Mouse (Mus musculus) liver, embryonic 12.5 days (tissue): Measurements from ENCODE around the gene Iqschfp. TPM values are rescaled to one million over a fixed set of nuclear protein-coding genes. Genes with fewer than 3 reads are reported as not detected.

Experiments used
- ATAC-seq: fragments of 200-750 bp; cut with Nextera tagmentation; 2 replicates; pipeline ENCODE4 v1.8.0; 2017; ENCODE audit warnings: moderate number of reproducible peaks, mild to moderate bottlenecking, moderate library complexity
- H3K27ac ChIP-seq: fragments of 300-500 bp; sonication (generic); 2 replicates; pipeline ENCODE4 v1.5.1; 2016; ENCODE audit warnings: mild to moderate bottlenecking
- H3K27me3 ChIP-seq: fragments of 300-500 bp; sonication (generic); replicated peaks from 2 replicates; pipeline ENCODE4 v1.6.1; 2016; ENCODE audit warnings: mild to moderate bottlenecking, moderate library complexity
- H3K36me3 ChIP-seq: fragments of 300-500 bp; sonication (generic); 2 replicates; pipeline ENCODE4 v1.6.1; 2016; ENCODE audit warnings: mild to moderate bottlenecking, moderate library complexity
- H3K4me1 ChIP-seq: fragments of 300-500 bp; sonication (generic); 2 replicates; pipeline ENCODE4 v1.6.1; 2016
- H3K4me2 ChIP-seq: fragments of 300-500 bp; sonication (generic); 2 replicates; pipeline ENCODE4 v1.6.1; 2016; ENCODE audit warnings: mild to moderate bottlenecking, moderate library complexity
- H3K4me3 ChIP-seq: fragments of 300-500 bp; sonication (generic); 2 replicates; pipeline ENCODE4 v1.5.1; 2016; ENCODE audit warnings: mild to moderate bottlenecking, moderate library complexity
- H3K9ac ChIP-seq: fragments of 300-500 bp; sonication (generic); 2 replicates; pipeline ENCODE4 v1.6.1; 2016; ENCODE audit warnings: mild to moderate bottlenecking, moderate library complexity
- H3K9me3 ChIP-seq: fragments of 300-500 bp; sonication (generic); replicated peaks from 2 replicates; pipeline ENCODE4 v1.6.1; 2016; ENCODE audit warnings: mild to moderate bottlenecking, moderate library complexity
- WGBS: fragments of 180-500 bp; shearing (Covaris S2); methylation state at CpG from one replicate; pipeline ENCODE4 v1.1.7; 2016; ENCODE audit not compliant: insufficient replicate concordance; 5-methylcytosine and 5-hydroxymethylcytosine counted together
- polyA plus RNA-seq: library from polyadenylated mRNA; unstranded; fragments of >200 nt; fragmentation: Nextera tagmentation; extraction: Ambion mirVana; gene quantifications from 2 replicates; pipeline ENCODE4 v1.2.1, GENCODE M21; 2016

The Iqschfp gene
- polyA plus RNA-seq, 1 experiment from 2014 or later, result not detected

DNA sequence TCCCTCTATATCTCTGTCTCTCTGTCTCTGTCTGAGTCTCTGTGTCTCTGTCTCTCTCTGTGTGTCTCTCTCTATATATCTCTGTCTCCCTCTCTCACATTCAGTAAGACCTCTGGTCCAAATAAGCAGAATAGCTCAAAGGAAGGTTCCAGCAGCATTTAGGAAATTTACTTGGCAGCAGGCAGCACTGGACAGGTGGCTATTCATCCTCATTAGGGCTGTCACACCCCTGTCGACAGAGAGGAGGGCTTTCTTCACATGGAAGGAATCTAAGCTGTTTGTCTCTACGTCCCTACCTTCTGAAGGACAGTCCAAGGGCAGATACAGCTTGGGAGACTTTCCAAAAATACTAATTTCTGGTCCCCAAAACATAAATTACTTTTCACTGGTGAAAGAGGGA is 440.5 kb downstream of the Iqschfp start:
- Histone ChIP-seq H3K9ac (no peak overlapping the region), H3K27me3 (no peaks in the 10 kb centered on the region), H3K9me3 (no peaks in the 10 kb centered on the region), H3K4me3 (no peak overlapping the region), H3K27ac (no peak overlapping the region), H3K36me3 (no peaks in the 10 kb centered on the region), H3K4me1 (no peaks in the 10 kb centered on the region), H3K4me2 (no peak overlapping the region)
- 51% methylated on average over 2 of the region's 2 CpGs for WGBS
- no peak for ATAC-seq

DNA sequence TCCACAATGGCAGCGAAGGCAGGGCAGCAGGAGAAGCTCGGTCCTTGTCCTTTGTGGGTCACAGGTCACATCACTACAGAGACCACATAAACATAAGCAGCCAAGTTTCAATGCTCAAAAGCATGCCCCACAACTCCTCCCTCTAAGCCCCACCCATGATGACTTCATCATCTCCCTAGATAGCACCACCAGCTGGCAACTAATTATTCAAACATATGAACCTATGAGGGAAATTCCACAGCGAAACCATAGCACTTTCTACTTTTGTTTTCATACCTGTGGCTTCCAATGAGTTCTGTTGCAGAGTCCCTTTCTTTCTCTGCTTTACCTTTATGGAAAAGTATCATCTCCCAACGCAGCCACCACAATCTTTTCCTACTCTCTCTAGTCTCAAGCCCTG is 443.5 kb downstream of the Iqschfp start:
- no peak overlapping the region for H3K4me3 ChIP-seq
- no peaks in the 10 kb centered on the region for H3K36me3 ChIP-seq
- H3K4me1 ChIP-seq, result no peaks in the 10 kb centered on the region
- no peaks in the 10 kb centered on the region for H3K9me3 ChIP-seq
- ATAC-seq, result no peak
- WGBS, result 78% methylated on average over 4 of the region's 4 CpGs
- no peak overlapping the region for H3K9ac ChIP-seq
- no peak overlapping the region for H3K4me2 ChIP-seq
- no peaks in the 10 kb centered on the region for H3K27me3 ChIP-seq
- no peak overlapping the region for H3K27ac ChIP-seq

DNA sequence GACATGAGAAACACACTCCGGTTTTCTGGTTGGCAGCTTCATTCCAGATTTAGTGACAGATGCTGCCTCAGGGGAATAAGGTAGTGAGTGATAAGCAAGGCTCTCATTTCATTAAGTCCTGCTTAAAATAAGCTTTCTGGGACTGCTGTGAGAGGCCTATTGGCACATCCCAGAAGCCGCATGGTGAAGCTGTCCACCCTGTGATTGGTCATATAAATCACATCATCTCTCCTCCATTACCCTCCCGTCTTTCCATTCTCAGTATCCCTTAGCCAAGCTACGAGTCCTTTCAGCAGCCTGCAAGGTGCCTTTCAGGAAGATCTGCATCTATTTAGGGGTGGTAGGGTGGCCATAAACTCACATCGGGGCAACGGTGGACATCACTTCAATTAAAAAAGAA is 458.6 kb downstream of the Iqschfp start:
- Histone ChIP-seq H3K4me1 (no peaks in the 10 kb centered on the region), H3K27me3 (no peaks in the 10 kb centered on the region), H3K4me3 (no peak overlapping the region), H3K9ac (no peak overlapping the region), H3K4me2 (no peak overlapping the region), H3K27ac (no peak overlapping the region), H3K9me3 (no peaks in the 10 kb centered on the region), H3K36me3 (no peaks in the 10 kb centered on the region)
- 73% methylated on average over 6 of the region's 6 CpGs for WGBS
- no peak for ATAC-seq

DNA sequence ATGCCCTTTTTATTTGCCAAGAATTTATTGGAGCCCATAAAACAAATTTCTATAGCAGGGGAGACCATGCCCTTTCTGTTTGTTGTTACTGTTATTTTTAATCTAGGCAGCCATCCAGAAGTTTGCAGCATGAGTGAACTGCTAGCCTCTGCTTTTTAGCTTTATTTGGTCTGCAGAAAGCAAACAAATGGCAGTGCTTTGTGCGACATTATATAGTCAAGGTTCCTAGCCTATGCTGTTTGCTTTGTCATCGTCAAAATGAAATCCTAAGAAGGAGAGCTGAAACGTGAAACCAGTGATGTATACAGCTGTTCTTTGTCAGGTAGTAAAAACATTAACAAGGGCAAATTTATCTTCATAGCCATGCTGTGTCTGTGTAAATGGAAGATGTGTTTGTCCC is 459.4 kb downstream of the Iqschfp start:
- H3K4me1 ChIP-seq, result no peaks in the 10 kb centered on the region
- no peak overlapping the region for H3K27ac ChIP-seq
- no peak for ATAC-seq
- H3K4me3 ChIP-seq, result no peak overlapping the region
- H3K36me3 ChIP-seq, result no peaks in the 10 kb centered on the region
- no peaks in the 10 kb centered on the region for H3K27me3 ChIP-seq
- WGBS, result 49% methylated on average over 3 of the region's 3 CpGs
- H3K9ac ChIP-seq, result no peak overlapping the region
- H3K9me3 ChIP-seq, result no peaks in the 10 kb centered on the region
- H3K4me2 ChIP-seq, result no peak overlapping the region

DNA sequence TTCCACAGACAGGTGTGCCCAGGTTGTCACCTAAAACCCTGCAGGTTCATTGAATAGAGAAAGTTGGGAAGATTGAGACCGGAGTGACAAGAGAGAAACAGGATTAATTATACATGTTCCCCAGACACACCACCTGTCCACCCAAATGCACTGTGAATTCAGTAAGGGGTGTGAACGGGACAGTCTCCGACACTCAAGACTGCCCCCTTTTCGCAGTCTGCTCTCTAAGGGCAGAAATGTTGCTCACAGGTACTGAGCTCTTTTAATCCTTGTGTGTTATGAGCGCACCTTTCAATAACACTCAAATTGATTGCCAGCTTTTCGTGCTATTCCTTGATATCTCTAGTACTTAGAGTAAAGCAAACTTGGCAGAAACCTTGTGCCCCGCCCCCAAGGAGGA is 460.9 kb downstream of the Iqschfp start:
- Histone ChIP-seq H3K27me3 (no peaks in the 10 kb centered on the region), H3K4me2 (no peak overlapping the region), H3K36me3 (no peaks in the 10 kb centered on the region), H3K27ac (no peak overlapping the region), H3K4me3 (no peak overlapping the region), H3K4me1 (no peaks in the 10 kb centered on the region), H3K9ac (no peak overlapping the region), H3K9me3 (no peaks in the 10 kb centered on the region)
- WGBS, result 70% methylated on average over 7 of the region's 7 CpGs
- ATAC-seq, result no peak

DNA sequence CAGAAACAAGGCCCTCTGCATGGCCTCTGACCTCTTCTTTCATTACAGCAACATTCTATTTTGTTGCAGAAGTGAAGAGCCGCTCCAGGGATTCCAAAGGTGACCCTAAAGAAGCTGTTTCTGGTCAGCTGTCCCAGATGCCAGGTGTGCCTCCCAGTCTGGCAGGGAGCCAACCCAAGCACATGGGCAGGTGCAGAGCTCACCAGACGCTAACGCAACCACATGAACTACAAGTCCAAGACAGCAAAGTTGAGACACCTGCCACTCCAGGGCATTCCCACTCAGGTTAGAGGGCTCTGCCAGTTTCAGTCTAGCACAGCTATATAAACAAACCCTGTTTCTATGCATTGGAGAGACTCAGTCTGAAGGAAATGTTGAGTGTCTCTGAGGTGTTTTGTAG is 461.5 kb downstream of the Iqschfp start:
- Histone ChIP-seq H3K9ac (no peak overlapping the region), H3K27me3 (no peaks in the 10 kb centered on the region), H3K4me1 (no peaks in the 10 kb centered on the region), H3K4me3 (no peak overlapping the region), H3K27ac (no peak overlapping the region), H3K9me3 (no peaks in the 10 kb centered on the region), H3K36me3 (no peaks in the 10 kb centered on the region), H3K4me2 (no peak overlapping the region)
- 72% methylated on average over 3 of the region's 3 CpGs for WGBS
- ATAC-seq, result no peak

DNA sequence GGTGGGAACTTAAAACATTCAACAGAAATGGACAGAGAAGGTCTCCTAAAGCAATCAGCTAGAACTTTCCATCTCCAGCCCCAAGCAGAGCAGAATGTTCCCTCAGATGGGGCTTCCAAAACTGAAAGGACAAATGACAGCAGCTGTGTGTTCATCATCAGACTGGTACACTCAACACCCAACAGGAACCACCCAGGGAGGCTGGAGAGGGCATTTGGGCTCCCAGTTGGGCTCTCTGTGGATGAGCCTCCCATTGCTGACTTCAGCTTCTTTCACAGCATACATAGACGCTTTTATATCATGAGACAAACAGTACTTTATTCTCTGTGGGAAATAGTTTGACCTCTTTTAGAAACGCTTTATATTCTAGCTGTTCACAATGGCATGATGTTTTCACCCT is 464.5 kb downstream of the Iqschfp start:
- Histone ChIP-seq H3K4me3 (no peak overlapping the region), H3K27me3 (no peaks in the 10 kb centered on the region), H3K4me1 (no peaks in the 10 kb centered on the region), H3K36me3 (no peaks in the 10 kb centered on the region), H3K4me2 (no peak overlapping the region), H3K9me3 (no peaks in the 10 kb centered on the region), H3K9ac (no peak overlapping the region), H3K27ac (no peak overlapping the region)
- WGBS, result 56% methylated on average over 2 of the region's 2 CpGs
- no peak for ATAC-seq

DNA sequence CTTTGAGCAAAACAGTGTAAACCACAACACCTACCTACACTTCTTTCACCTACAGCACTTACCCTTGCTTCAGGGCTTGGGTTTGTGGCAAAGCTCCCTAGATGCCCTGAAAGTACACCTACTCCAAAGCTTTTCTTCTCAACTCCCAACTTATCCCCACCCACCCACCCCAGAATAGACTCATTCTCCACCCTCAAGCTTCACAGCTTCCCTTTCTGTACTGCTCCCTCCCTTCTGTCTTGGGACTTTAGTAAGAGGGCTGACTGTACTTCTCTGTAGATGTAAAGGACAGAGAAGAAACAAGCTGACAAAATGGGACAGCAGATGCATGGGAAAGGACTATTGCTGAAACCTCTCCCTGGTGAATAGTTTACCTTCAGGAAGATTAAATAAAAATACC is 476.0 kb downstream of the Iqschfp start:
- H3K27me3 ChIP-seq, result no peaks in the 10 kb centered on the region
- H3K9me3 ChIP-seq, result no peaks in the 10 kb centered on the region
- no peak overlapping the region for H3K4me3 ChIP-seq
- no peak overlapping the region for H3K9ac ChIP-seq
- no peaks in the 10 kb centered on the region for H3K4me1 ChIP-seq
- H3K4me2 ChIP-seq, result no peak overlapping the region
- no peak for ATAC-seq
- H3K27ac ChIP-seq, result no peak overlapping the region
- H3K36me3 ChIP-seq, result no peaks in the 10 kb centered on the region

DNA sequence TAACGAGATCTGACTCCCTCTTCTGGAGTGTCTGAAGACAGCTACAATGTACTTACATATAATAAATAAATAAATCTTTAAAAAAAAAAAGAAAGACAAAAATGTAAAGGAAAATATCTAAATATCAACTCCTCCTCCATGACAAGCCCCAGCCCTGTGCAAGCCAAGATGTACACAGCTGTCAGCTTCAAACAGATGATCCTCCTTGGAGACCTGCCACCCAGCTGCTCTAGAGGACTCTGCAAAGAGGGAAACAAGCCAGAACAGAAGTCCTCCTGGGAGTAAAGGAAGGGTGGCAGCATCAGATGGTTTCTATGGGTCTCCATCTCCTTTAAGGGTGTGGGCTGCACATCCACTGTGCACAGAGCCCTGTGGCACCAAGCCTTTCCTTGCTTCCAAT is 480.9 kb downstream of the Iqschfp start:
- no peak for ATAC-seq
- no peak overlapping the region for H3K9ac ChIP-seq
- H3K4me3 ChIP-seq, result no peak overlapping the region
- H3K4me1 ChIP-seq, result no peaks in the 10 kb centered on the region
- no peaks in the 10 kb centered on the region for H3K27me3 ChIP-seq
- no peaks in the 10 kb centered on the region for H3K9me3 ChIP-seq
- no peak overlapping the region for H3K27ac ChIP-seq
- H3K4me2 ChIP-seq, result no peak overlapping the region
- H3K36me3 ChIP-seq, result no peaks in the 10 kb centered on the region
- WGBS, result 33% methylated on average over 1 of the region's 1 CpGs

DNA sequence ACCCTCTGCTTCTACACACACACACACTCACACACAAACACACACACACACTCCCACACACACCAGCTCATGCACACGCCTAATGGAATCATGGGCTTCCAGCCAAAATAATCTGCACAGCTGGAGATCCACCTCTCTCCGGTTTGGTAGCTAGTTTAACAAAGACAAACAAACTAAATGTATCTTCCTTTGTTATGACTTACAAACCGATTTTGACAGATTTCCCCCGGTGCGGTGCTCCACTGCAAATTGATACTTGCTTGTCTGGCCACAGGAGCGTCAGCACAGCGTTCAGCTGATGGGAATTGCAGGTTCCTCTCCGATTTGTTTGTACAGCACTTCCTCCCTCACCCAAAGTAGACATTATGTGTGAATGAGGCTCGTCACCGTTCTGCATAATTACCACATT is 483.1 kb downstream of the Iqschfp start:
- WGBS, result 54% methylated on average over 10 of the region's 10 CpGs
- H3K4me2 ChIP-seq, result no peak overlapping the region
- ATAC-seq, result no peak

DNA sequence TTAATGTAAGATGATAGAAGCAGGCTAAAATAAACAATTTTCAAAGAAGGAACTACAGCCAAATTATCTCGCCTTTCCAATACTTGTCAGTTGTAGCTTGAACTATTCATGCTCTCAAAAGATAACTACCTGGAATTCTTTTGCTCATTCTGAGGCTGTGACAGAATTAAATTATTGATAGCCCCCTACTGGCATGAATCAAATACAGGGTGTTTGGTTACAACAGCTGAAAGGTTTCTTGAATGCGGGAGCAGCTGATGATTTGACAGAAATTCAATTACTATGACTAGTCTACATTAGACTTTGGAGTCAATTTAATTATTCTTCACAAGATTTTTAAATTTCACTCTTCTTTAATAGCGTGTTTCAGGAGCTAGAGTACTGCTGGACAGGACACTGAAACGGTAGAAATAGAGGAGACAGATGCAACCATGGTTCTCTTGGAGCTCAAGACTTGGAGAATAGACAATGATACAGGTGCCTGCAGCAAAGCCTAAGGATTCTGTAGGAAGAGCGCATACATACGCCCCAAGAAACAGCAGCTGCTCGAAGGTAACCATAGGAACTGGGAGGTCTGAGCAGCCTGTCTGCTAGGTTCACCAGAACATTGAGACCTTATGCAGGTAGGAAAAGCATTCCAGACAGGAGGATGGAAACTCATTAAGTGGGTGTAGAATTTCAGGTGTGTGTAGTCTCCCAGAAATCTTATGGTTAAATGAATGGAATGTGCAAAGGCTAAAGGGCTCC is 485.6 kb downstream of the Iqschfp start:
- no peak for ATAC-seq
- no peak overlapping the region for H3K4me2 ChIP-seq
- no peaks in the 10 kb centered on the region for H3K36me3 ChIP-seq
- no peaks in the 10 kb centered on the region for H3K4me1 ChIP-seq
- no peak overlapping the region for H3K9ac ChIP-seq
- no peak overlapping the region for H3K4me3 ChIP-seq
- no peaks in the 10 kb centered on the region for H3K9me3 ChIP-seq
- H3K27ac ChIP-seq, result no peak overlapping the region
- 66% methylated on average over 7 of the region's 7 CpGs for WGBS
- H3K27me3 ChIP-seq, result no peaks in the 10 kb centered on the region

More for the DNA sequence above, 483.1 kb downstream of the Iqschfp start:
- Histone ChIP-seq H3K9me3 (no peaks in the 10 kb centered on the region), H3K9ac (no peak overlapping the region), H3K27me3 (no peaks in the 10 kb centered on the region), H3K27ac (no peak overlapping the region), H3K4me1 (no peaks in the 10 kb centered on the region), H3K36me3 (no peaks in the 10 kb centered on the region), H3K4me3 (no peak overlapping the region)

DNA sequence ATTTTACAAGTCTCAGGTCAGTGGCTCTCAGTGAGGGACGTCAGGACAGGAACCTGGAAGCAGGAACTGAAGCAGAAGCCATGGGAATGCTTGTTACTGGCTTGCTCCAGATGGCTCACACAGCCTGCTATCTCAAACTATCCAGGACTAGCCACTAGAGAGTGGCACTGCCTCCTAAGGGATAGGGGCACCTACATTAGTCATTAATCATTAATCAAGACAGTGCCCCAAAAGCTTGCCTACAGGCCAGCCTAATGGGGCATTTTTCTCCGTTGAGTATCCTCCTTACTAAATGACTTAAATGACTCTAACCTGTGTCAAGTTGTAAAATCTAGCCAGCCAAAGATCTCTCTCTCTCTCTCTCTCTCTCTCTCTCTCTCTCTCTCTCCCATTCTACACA is 486.8 kb downstream of the Iqschfp start:
- H3K27me3 ChIP-seq, result no peaks in the 10 kb centered on the region
- no peak overlapping the region for H3K4me2 ChIP-seq
- H3K4me1 ChIP-seq, result no peaks in the 10 kb centered on the region
- no peaks in the 10 kb centered on the region for H3K36me3 ChIP-seq
- no peak overlapping the region for H3K27ac ChIP-seq
- no peaks in the 10 kb centered on the region for H3K9me3 ChIP-seq
- no peak overlapping the region for H3K9ac ChIP-seq
- ATAC-seq, result no peak
- no peak overlapping the region for H3K4me3 ChIP-seq
- 52% methylated on average over 2 of the region's 2 CpGs for WGBS

DNA sequence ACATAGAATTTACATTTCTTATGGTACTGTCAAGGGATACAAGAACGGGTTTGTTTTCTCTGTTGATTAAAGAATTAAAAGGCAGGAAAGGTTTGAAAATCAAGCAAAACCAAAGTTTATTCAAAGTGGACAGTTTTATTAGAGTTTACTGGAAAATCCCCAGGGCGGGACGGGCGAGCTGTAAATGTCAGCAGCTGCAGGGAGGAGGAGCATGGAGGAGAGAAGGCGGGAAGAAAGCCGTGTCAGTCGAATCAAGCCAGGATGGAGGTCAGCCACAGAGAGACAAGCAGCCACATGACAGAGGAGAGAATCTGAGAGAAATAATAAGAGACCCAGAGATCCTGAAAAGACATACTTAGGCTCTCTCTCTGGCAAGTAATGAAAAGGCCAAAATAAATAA is 487.2 kb downstream of the Iqschfp start:
- no peak overlapping the region for H3K4me2 ChIP-seq
- WGBS, result 52% methylated on average over 7 of the region's 7 CpGs
- H3K9me3 ChIP-seq, result no peaks in the 10 kb centered on the region
- no peak for ATAC-seq
- H3K4me1 ChIP-seq, result no peaks in the 10 kb centered on the region
- H3K9ac ChIP-seq, result no peak overlapping the region
- H3K27me3 ChIP-seq, result no peaks in the 10 kb centered on the region
- H3K4me3 ChIP-seq, result no peak overlapping the region
- no peaks in the 10 kb centered on the region for H3K36me3 ChIP-seq
- no peak overlapping the region for H3K27ac ChIP-seq
